Mouse (Mus musculus) cerebellum, adult 9-11 months (tissue): ENCODE results near the gene Grcc10.
A peak's percentile ranks its signal among the peaks of the same experiment; 100 is the strongest.

Source experiments
- DNase-seq: peaks from one replicate; pipeline ENCODE4 v3.0.0; 2022

The Grcc10 gene

GRCm38 (mm10) chr6:124729850-124730705 lies 11.1 kb downstream of the Grcc10 start:
- no peak for DNase-seq

GRCm38 (mm10) chr6:124728621-124729020 lies 12.6 kb downstream of the Grcc10 start:
- DNase-seq = no peak

- no peak for DNase-seq
Measured at GRCm38 (mm10) chr6:124724472-124724871, 16.7 kb downstream of the Grcc10 start.

DNA sequence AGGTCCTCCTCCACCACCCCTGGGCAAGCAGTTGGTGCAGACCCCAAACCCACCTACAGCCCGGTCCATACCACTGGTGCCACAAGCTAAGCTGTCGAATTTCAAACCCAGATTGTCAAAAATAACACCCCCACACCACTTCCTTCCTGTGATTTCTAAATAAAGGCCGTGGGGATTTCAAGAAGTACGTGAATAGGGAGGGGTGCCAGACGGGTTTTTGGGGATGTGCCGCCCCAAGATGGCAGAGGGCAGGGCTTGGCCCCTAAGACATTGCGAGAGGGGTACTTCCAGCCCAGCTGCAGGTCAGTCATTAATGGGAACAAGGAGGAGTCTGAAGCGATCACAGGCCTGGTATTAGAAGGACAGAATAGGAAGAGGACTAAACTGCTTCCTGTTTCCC lies 17.6 kb downstream of the Grcc10 start:
- DNase-seq = no peak

GRCm38 (mm10) chr6:124722876-124723473 lies 18.2 kb downstream of the Grcc10 start:
- DNase-seq = no peak

DNA sequence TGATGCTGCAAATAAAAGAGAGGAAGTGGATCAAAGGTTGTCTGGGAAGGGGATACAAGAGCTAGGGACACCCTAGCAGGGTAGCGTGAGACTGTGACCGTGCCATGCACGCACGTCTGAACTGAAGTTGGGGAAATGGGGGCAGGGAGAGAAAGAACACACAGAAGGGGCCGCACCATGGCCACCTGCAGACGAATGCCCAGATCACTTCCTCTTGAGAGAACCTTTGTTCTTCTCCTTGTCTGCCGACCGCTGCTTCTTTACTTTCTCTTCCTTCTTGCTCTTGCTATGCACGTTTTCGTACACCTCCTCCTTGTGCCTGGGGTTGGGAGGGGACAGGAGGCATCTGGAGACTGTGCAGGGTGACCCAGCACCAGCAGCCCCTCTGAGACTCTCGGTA lies 20.3 kb downstream of the Grcc10 start:
- no peak for DNase-seq

DNA sequence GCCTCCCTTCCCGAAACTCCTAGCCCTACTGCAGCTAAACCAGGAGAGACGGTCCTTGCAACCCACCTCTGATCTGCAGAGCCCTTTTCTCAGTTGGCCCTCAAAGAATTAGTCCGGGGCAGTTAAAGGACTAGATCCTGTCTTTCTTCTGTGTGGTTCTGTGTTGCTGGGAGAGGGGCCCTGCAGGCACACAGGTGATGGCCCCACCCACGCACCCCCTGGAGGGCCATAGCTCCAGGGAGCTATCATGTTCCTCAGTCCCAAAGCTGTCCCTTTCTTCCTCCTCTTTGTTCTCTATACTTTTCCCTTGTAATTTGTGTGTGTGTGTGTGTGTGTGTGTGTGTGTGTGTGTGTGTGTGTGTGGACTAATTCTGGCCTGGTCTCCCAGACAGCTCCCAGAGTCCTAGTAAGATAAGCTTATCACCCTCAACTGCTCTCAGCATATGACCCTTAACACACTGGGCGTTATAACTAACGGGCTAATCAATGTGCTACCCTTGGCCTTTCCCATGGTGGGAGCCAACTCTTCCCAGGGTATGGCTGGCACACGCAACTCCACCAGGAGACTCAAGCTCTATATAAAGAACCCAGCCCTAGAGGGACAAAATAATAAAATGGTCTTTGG lies 21.7 kb downstream of the Grcc10 start:
- DNase-seq = peak; percentile 4

- DNase-seq = peak; percentile 6
Measured at GRCm38 (mm10) chr6:124718703-124719102, 22.5 kb downstream of the Grcc10 start.

DNA sequence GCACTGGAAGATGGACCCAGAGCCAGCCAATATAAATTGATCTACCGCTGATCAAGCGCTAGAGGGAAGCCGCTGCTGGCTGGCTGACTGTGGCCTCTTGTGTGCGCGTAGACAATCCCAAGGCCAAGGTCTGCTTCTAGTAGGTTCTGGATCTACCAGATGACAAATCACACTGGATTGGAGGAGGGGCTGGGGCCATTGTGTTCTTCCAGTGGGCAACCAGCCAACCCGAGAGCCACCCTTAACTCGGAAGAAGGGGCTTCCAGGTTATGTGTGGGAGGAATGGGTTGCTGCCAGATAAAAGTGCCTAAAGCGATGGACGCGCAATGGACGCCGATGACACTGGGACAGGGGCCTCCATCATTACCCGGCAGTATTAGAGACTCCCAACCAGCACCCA lies 23.2 kb downstream of the Grcc10 start:
- peak; percentile 22 for DNase-seq

DNA sequence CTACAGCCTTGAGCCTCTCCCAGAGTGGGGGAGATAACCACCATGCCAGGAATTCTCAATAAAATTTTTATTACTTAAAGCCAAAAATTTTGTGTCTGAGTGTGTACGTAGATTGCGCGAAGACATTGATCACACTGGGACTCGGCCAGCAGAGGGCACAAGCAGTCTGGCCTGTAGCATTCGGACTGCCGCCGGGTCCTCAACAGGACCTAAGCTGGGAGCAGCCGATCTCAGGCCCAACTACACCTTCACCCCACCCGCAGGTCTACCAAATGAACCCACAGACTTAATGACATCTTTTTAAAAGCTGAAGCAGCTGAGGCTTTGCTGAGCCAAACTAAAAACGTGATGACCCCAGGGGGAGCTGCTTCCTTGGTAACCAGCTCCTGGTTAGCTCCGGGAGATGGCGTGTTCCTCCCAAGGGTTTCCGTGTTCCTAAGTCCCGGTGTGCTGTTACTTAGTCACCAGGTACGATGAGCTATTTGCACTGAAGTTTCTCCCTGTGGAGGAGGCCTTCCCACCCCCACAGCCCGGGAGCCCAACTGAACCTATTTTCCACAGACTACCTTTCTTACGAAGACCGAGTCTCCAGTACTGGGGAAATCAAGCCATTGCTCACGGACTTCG lies 24.2 kb downstream of the Grcc10 start:
- DNase-seq = peak; percentile 20

DNA sequence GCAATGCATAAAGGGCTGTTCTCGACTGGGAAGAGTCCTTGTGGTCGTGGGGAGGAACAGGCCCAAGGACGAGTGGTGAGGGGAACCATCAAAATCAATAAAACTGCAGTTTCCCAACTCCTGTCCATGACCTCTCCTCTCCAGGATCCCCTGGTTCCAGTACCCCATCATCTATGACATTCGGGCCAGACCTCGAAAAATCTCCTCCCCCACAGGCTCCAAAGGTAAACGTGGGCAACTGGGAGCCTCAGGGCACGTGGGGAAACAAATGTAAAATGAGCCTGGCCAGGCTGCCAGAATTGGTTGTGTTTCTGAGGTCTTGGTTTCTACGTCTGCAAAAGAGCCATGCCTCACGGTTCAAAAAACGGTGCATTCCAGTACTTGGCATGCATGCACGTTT lies 28.3 kb downstream of the Grcc10 start:
- DNase-seq = no peak

DNA sequence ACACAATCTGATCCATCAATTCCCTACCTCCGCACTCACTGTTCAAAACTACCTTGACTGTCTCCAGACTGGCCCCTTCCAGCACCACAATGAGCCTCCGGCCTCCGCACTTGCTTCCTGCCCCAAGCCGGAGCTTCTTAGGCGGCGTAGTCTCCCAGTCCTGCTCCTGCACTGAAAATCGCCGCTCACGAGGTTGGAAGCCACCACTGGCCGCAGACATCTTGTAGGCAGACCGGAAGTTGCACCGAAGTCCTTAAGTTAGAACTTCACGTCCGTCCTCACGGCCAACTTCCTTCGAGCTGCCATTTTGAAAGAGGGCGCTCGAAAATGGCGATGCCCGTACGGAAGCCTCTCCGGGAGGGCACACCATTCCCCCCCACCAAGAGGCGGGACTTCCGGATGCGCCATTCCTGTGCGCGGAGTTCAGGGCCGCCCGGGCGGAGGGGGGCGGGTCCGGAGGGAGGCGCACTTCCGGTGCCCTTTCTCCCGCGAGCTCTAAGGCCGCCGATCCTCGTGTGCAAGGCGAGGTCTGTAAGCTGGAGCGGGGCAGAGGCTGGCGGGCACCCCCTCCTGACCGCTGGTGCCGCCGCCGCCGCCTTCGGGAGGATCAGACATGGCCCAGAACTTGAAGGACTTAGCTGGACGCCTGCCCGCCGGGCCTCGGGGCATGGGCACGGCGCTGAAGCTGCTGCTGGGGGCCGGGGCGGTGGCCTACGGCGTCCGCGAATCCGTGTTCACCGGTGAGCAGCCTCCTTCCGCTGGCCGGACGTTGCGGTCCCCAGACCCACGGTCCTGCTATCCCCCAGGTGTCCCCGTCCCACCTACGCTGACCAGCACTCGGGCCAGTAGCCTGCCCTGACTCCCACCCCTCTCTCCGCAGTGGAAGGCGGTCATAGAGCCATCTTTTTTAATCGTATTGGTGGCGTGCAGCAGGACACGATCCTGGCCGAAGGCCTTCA lies 29.1 kb downstream of the Grcc10 start, which contains the start of the genes Emg1 and Phb2:
Gene Emg1, minus strand, starts transcription at position 355 of the 959 bp plus-strand sequence.
Gene Phb2, plus strand, starts transcription at position 513 of the 959 bp plus-strand sequence.
- DNase-seq = peak; percentile 97

- DNase-seq = no peak
Measured at GRCm38 (mm10) chr6:124708289-124708889, 32.8 kb downstream of the Grcc10 start.

GRCm38 (mm10) chr6:124706061-124706627 lies 35.0 kb downstream of the Grcc10 start:
- no peak for DNase-seq

GRCm38 (mm10) chr6:124704417-124704816 lies 36.8 kb downstream of the Grcc10 start:
- no peak for DNase-seq

DNA sequence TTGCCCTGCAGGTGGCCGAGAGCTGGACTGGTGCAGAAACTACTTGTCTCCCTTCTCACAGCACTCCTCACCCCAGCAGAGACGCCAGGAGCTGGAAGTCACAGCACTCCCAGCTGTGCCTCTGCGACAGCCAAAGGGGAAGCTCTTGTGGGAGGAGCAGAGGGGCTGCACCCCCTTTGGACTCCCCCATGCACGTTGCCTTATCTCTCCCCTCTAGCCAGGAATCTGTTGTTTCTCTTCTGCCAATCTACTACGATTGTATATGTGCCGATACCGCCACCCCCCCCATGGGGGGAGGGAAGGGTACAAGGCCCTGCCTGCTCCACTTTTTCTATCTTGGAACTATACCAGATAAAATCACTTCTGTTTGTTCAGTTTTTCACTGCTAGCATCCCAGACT lies 37.4 kb downstream of the Grcc10 start:
- DNase-seq = no peak

DNA sequence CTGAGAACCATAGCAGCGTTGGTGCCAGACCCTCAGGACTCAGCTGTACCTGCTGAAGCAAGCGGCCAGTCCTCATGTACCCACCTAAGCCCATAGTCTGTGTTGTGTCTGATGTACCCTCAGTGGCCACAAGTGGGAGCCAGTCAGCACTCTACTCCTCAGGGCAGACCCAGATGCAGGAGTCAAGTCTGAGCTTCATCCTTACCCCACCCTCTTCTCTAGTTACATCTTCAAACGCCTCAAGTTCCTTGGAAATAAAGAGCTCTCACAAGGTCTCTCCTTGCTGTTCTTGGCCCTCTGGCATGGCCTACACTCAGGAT lies 38.4 kb downstream of the Grcc10 start:
- DNase-seq = peak; percentile 66

GRCm38 (mm10) chr6:124702102-124702783 lies 38.9 kb downstream of the Grcc10 start:
- no peak for DNase-seq

- DNase-seq = no peak
Measured at GRCm38 (mm10) chr6:124701338-124701737, 39.8 kb downstream of the Grcc10 start.

- peak; percentile 56 for DNase-seq
Measured at GRCm38 (mm10) chr6:124699962-124700610, 41.1 kb downstream of the Grcc10 start.
